Comparison of ENCODE assay signal across 17 mouse cellular contexts in the genomic region with DNA sequence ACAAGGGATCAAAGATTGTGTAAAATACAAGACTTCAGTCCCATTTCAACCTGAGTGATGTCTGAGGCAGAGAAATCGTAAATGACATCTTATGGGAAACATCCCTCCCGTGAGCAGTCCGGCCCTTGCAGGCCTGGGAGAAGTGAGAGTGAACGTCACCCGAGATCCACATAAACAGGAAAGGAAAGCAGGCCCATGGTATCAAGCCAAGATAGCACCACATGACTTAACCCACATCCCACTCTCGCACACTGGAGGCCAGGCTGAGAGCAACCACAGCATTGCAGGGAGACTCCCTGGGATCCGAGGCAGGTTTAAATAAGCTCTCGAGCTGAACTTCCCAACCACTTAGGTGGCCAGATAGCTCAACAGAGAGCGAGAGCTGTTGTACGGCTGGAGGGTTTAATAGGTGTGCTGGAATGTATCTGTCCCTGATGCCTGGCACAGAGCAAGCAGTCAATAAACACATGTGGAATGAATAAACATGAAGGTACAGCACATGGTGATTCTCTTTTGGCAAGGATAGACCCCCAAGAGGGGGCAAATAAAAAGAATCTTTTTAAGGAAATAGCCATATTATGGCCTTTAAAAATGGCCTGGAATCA.
DNase-seq lines count a peak whose midpoint lies in the region; ATAC-seq and TF ChIP-seq lines count a peak whose summit lies in the region.
"Had no signal": no experiment of that assay in that cellular context is flagged by ENCODE, and none has a peak within 500 bp of the region (broad histone marks: within the 10 kb centered on the region; RNA-seq: fewer than 3 reads in every experiment).

No protein-coding gene starts in this region.

- H3K4me2 ChIP-seq in embryonic facial prominence, embryonic 11.5 days (ENCODE audit: low read depth, low read length): no peak overlapping the region
- H3K4me2 ChIP-seq in embryonic facial prominence, embryonic 15.5 days (replicated peaks): no peak overlapping the region
- H3K4me2 ChIP-seq: lung, embryonic 15.5 days had no signal

- no peaks in the 10 kb centered on the region for H3K36me3 ChIP-seq in embryonic facial prominence, embryonic 11.5 days (replicated peaks; ENCODE audit: control insufficient read depth, insufficient read depth, low read depth, low read length)
- no peaks in the 10 kb centered on the region for H3K36me3 ChIP-seq in embryonic facial prominence, embryonic 15.5 days
- H3K36me3 ChIP-seq in thymus, adult 2 months (ENCODE audit: control insufficient read depth, insufficient read depth, low read length): no peaks in the 10 kb centered on the region
- H3K36me3 ChIP-seq: lung, embryonic 15.5 days had no signal

- no peak overlapping the region for H3K9ac ChIP-seq in embryonic facial prominence, embryonic 11.5 days (replicated peaks; ENCODE audit: low read length)
- H3K9ac ChIP-seq in embryonic facial prominence, embryonic 15.5 days: no peak overlapping the region
- H3K9ac ChIP-seq: lung, embryonic 15.5 days had no signal

- 39% methylated on average over 10 of the region's 10 CpGs for WGBS in embryonic facial prominence, embryonic 11.5 days
- 42% methylated on average over 10 of the region's 10 CpGs for WGBS in embryonic facial prominence, embryonic 15.5 days
- 78% methylated on average over 10 of the region's 10 CpGs for WGBS in thymus, adult 2 months

- no peak overlapping the region for H3K4me3 ChIP-seq in embryonic facial prominence, embryonic 11.5 days (ENCODE audit: low read depth, low read length)
- no peak overlapping the region for H3K4me3 ChIP-seq in embryonic facial prominence, embryonic 15.5 days (replicated peaks)
- no peak overlapping the region for H3K4me3 ChIP-seq in thymus, adult 2 months (ENCODE audit: control insufficient read depth, insufficient read depth, low read length)
- H3K4me3 ChIP-seq: erythroblast, embryonic 14.5 days; lung, embryonic 15.5 days had no signal

- no peak for TF ChIP-seq POLR2A in thymus, adult 2 months (IDR thresholded peaks at IDR 0.05; ENCODE audit: control insufficient read depth, extremely low read depth, insufficient read depth, low read length, poor library complexity)

- TF ChIP-seq CTCF in thymus, adult 2 months (IDR thresholded peaks at IDR 0.05; ENCODE audit: borderline replicate concordance, control insufficient read depth, extremely low read depth, insufficient read depth, low read length, poor library complexity): no peak

- H3K9me3 ChIP-seq in embryonic facial prominence, embryonic 11.5 days (replicated peaks; ENCODE audit: control insufficient read depth, low read length): no peaks in the 10 kb centered on the region
- H3K9me3 ChIP-seq in embryonic facial prominence, embryonic 15.5 days (replicated peaks): no peaks in the 10 kb centered on the region
- H3K9me3 ChIP-seq: lung, embryonic 15.5 days had no signal

- H3K4me1 ChIP-seq in embryonic facial prominence, embryonic 11.5 days (ENCODE audit: control insufficient read depth, insufficient read depth, low read length): no peaks in the 10 kb centered on the region
- H3K4me1 ChIP-seq in embryonic facial prominence, embryonic 15.5 days: peaks cover 28% of the 10 kb centered on the region
- no peaks in the 10 kb centered on the region for H3K4me1 ChIP-seq in thymus, adult 2 months (replicated peaks; ENCODE audit: control insufficient read depth, insufficient read depth, low read length)

- DNase-seq in kidney, postnatal 14 days: peak; percentile 9
- DNase-seq in kidney, adult 11 months: no peak
- DNase-seq in embryonic facial prominence, embryonic 11.5 days (ENCODE audit: low spot score): no peak
- peak; percentile 7 for DNase-seq in lung, postnatal 14 days
- DNase-seq in thymus, adult 2 months: no peak
- no peak for DNase-seq in left cerebral cortex, adult 9 months (ENCODE audit: low spot score in 2 of 2)
- DNase-seq: adrenal gland, postnatal 25 days; cerebellum, adult 18-20 months; heart, postnatal 4 days; kidney, adult 8-10 months; left cerebral cortex, postnatal 4 days; right cerebral cortex, adult 18-20 months had no signal

- no peaks in the 10 kb centered on the region for H3K27me3 ChIP-seq in embryonic facial prominence, embryonic 11.5 days (ENCODE audit: control insufficient read depth, insufficient read depth, low read length)
- H3K27me3 ChIP-seq in embryonic facial prominence, embryonic 15.5 days: no peaks in the 10 kb centered on the region
- H3K27me3 ChIP-seq in thymus, adult 2 months (ENCODE audit: control insufficient read depth, insufficient read depth, low read length): no peaks in the 10 kb centered on the region
- H3K27me3 ChIP-seq: lung, embryonic 15.5 days had no signal

- H3K27ac ChIP-seq in embryonic facial prominence, embryonic 11.5 days (replicated peaks; ENCODE audit: low read depth, low read length): peak overlapping the region; percentile 38; the same call in 1 of the 2 replicates
- H3K27ac ChIP-seq in embryonic facial prominence, embryonic 15.5 days (replicated peaks): peak overlapping the region; percentile 68; the same call in 1 of the 2 replicates
- no peak overlapping the region for H3K27ac ChIP-seq in thymus, adult 2 months (ENCODE audit: control insufficient read depth, insufficient read depth, low read length)

- peak; percentile 65; the same call in 1 of the 2 replicates for ATAC-seq in embryonic facial prominence, embryonic 11.5 days (replicated peaks; ENCODE audit: insufficient number of reproducible peaks, low FRiP score, low TSS enrichment, low read depth)
- ATAC-seq in embryonic facial prominence, embryonic 15.5 days (ENCODE audit: insufficient number of reproducible peaks, low FRiP score, low TSS enrichment, low read depth): peak; percentile 72; the same call in 1 of the 2 replicates
- ATAC-seq: forebrain, embryonic 14.5 days; hindbrain, embryonic 16.5 days had no signal

Comparison
In these comparisons a context has a peak if more than half of its experiments do, and no peak if none do; other contexts are left out.
1. DNase-seq: peak in kidney, postnatal 14 days (single experiment) and lung, postnatal 14 days (single experiment); none in kidney, adult 11 months (single experiment), embryonic facial prominence, embryonic 11.5 days (single experiment), thymus, adult 2 months (single experiment) and left cerebral cortex, adult 9 months (0 of 2).